Mouse (Mus musculus) adrenal gland, postnatal 25 days (tissue): ENCODE results near the gene Ank3. TPM values are rescaled to one million over a fixed set of nuclear protein-coding genes. Genes with fewer than 3 reads are reported as not detected.
"Not testable (repeated sequence)": the region's sequence is repeated elsewhere in the genome, so short reads cannot be mapped to it uniquely, and the experiment has no call there.

Source experiments
- DNase-seq: peaks from one replicate; pipeline ENCODE4 v3.0.0; 2021; ENCODE audit warnings: mixed read lengths
- long read RNA-seq: library from polyadenylated mRNA; stranded (forward); transcript quantifications from one replicate; pipeline ENCODE4 v2.0.0, GENCODE M21; 2021
- total RNA-seq: library from RNA; stranded (reverse); gene quantifications from 2 replicates; pipeline ENCODE4 v1.2.3, GENCODE M21; 2021

Ank3 gene
- total RNA-seq = 13.9 and 18.2 TPM in 2 replicates
- long read RNA-seq, partial matches to known transcripts = 2 of 3 reads
- long read RNA-seq, other reads (novel, unspliced or antisense) = 1 of 3 reads

DNA sequence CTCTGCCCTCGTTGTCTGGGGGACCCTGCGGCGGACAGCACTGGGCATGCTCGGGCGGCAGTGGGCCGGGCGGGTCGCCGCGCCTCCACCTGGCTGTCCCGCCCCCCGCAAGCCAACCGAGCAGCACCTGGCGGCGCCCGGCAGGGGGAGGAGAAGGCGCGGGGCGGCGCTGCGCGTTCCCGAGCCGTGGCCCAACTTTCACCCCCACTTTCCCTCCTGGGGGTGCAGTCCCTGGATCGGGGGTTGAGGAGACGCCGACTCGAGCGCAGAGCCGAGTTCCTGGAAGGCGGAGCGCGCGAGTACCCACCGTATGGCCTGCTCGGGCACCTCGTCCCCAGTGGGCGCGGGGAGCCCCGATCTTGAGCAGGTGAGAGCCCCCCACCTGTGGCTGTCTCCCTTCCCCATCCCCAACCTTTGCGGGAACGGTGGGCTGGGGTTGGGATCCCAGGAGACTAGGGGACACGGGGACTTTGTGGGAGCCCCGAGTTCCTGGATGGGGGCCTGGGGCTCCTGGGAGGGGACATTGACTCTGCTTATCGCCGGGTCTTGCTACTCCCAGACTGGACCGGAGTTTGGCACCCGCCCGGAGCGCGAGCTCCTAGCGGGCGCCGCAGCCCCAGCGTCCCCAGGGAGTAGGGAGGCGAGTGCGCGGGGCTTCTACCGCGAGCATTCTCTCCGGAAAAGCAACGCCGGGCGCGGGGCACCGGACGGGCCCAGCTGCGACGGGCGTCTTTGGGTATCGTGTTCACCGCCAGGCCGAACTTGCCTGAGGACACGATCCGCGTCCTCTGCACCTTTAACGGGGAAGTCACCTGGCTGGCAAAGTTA, at the start of gene Ank3:
Gene Ank3 (plus strand): TSS at position 11 of the 828 bp plus-strand sequence.
- peak; percentile 44 for DNase-seq

DNA sequence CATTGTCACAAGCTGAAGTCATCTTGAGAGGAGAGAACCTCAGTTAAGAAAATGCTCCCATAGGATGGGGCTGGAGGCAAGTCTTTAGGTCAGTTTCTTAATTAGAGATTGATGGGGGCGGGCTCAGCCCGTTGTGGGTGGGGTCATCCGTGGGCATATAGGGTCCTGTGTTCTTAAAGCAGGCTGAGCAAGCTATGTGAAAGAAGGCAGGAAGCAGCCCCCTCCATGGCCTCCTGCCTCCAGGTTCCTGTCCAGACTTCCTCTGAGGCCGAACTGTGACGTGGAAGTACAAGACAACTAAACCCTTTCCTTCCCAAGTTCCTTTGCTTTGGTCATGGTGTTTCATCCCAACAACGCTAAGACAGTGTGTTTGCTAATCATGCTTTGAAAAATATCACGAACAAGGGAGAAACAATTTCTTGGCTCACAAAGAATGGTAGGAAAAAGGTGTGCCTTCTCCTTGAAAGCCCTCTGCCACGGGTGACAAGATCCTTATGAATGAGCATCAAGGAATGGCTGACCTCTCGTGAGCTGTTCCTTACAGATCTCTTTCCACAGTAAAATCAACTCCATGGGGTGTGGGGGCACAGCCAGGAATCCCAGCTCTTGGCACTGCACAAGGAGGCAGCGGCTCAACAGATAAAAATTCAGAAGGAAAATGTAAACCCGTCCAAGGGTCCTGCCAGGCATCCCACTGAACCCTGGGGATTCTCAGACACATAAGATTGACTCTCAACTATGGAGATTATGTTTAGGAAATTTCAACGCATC, 47.3 kb upstream of the Ank3 start:
- DNase-seq = no peak

DNA sequence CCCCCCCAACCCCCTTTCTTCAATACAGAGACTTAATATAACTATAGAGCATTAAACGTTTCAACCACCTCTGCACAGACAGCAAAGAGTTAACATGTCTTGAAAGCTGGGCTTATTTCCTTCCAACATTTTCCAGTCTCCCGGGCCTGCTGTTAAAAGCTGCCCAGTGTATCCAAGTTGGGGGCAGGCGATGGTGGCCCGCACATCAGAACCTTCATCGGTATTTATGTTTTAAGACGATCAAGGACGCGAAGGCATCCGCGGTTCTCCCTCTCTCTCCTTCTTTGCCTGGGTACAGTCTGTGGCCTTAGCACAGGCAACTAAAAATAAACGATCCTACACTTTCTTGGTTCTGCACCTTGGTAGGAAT, 46.7 kb upstream of the Ank3 start:
- DNase-seq = no peak

DNA sequence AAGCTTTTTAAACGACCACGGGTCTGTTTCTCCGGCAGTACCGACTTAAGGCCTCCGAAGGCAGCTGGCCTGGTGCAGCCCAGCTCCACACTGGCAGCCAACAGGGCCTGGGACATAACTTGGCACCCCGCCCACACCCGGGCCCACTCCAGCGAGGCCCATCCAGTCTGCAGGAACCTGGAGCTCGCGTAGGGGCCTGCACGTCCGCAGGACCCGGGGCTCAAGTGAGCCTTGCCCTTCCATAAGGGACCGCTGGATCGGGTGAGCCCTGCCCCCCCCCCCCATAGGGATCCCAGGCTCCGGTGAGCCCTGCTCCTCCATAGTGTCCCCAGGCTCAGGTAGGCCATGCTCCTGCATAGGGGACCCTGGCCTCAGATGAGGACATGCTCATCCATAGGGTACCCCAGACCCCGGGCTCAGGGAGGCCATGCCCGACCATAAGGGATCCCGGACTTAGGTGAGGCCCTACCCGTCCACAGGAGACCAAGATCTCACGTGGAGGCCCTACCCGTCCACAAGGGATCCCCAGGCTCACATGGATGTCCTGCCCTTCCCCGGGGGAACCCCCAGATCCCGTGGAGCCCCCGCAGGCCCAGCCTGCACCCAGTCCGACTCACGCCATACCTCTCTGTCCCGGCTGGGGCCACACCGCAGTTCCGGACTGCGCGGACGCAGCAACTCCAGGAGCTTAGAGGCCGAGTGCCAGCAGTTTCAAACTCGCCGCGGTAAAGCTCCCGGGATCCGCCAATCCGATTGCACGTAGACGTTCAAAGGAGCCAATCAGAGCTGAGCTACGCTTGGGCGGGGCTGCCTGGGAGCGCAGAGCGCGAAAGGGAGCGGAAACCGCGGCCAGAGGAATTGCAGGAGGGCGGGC, 46.1 kb upstream of the Ank3 start, which contains the start of gene Cdk1:
Gene Cdk1 (minus strand): TSS at position 727 of the 874 bp plus-strand sequence.
- DNase-seq = peak; percentile 94

DNA sequence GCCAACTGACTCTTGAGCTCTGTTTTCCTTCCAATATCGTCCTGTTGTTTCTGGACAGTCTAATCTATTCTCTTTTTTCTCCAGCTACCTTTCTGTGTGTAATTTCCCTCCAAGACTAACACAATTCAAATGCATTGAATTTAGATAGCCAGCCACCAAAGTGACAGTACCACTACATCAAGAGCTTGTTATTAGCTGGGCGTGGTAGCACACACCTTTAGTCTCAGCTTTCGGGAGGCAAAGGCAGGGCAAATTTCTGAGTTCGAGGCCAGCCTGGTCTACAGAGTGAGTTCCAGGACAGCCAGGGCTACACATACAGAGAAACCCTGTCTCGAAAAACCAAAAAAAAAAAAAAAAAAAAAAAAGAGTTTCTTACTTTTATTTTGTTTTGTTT, 45.5 kb upstream of the Ank3 start:
- DNase-seq = not testable (repeated sequence)

DNA sequence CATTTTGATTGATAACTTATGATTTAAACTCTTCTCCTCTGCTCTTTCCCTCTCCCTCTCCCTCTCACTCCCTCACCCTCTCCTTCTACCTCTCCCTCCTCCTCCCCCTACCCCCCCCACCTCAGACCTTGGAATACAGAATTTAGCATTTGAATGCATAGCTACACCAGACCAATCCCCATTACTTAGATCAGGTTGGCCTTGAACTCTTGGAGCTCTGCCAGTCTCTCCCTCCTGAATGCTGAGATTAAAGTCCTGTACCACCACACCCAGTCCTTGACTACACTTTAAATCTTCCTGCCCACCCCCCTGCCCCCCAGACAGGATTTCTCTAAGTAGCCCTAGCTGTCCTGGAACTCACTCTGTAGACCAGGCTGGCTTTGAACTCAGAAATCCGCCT, 38.9 kb upstream of the Ank3 start:
- no peak for DNase-seq

GRCm38 (mm10) chr10:69366208-69366607, 32.4 kb upstream of the Ank3 start:
- DNase-seq = no peak

GRCm38 (mm10) chr10:69366877-69367387, 31.6 kb upstream of the Ank3 start:
- DNase-seq = no peak

DNA sequence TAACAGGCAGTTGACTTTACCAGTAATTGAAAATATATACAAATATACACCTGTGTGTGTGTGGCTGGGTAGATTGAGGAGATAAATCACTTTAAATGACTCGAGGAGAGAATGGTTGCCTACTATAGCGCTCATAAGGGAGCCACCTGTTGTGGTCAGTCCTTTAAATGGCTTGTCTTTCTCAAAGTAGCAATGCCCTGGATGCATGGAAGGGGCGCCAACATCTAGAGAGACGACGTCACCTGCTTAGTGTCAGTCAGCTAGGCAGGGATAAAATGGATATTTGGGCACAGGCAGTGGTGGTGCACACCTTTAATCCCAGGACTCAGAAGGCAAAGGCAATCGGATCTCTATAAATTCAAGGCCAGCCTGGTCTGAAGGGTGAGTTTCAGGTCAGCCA, 29.3 kb upstream of the Ank3 start:
- no peak for DNase-seq

DNA sequence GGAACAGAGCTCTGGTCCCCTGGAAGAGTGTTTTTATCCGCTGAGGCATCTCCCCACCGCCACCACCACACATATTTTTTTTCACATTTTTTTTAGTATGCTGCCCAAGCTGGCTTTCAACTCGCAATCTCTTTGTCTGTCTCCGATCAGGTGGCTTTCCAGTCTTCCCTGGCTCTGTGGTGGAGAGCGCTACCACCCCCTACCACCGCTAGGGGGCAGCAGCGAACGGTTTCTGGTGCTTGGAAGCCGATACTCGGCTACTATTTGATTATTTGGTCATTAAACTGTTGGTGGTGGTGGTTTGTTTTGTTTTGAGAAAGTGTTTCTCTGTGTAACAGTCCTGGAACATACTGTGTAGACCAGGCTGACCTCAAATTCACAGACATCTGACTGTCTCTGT, 27.1 kb upstream of the Ank3 start:
- peak; percentile 45 for DNase-seq

GRCm38 (mm10) chr10:69372061-69372460, 26.5 kb upstream of the Ank3 start:
- no peak for DNase-seq

DNA sequence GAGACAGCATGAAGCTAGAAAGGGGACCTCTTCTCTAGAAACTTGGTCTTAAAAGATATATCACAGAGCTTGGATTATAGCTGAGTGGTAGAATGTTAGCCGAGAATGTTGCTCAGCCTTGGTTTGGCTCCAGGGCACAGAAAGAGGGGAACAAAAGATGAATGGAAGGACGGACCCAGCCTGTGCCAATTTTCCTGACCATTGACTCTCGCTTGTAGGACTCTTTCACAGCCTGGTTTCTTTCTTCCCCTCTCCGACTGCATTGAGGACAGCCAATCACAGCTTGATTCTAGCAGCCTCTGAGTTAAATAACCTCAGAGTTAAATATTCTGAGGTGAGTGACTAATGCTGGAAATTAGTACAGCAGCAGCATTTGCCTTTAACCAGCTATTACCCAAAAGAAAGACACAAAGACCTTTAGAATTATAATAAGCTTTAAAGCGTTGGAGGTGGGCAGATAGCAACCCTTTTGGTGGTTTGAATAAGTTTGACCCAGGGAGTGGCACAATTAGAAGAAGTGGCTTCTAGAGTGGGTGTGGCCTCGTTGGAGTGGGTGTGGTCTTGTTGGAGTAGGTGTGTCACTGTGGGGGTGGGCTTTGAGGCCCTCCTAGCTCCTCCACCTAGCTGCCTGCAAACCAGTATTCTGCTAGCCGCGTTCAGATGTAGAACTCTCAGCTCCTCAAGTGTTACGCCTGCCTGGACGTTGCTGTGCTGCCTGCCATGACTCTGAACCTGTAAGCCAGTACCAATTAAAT, 24.6 kb upstream of the Ank3 start:
- no peak for DNase-seq

GRCm38 (mm10) chr10:69375154-69375553, 23.4 kb upstream of the Ank3 start:
- no peak for DNase-seq

- DNase-seq = no peak
These were observed 15.4 kb upstream of the Ank3 start for GRCm38 (mm10) chr10:69383186-69383585.

DNA sequence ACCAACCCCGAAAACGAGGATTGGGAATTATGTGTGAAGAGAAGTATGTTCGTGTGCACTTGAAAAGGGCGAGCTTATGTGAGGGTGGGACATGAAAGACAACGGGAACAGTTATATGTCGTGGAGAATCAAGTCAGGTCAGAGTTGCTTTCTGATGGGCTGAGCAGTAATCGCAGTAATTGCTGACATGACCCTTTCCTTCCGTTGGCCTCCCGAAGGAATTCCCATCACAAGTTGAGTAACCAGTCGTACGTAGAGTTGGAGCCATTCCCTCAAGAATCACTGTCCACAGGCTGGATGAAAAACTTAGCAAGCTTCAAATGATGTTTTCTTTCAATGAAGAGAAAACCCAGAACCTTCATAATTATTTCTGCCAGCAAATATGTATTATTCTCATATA, 13.9 kb upstream of the Ank3 start:
- DNase-seq = no peak

- no peak for DNase-seq
These were observed 13.4 kb upstream of the Ank3 start for GRCm38 (mm10) chr10:69385136-69385535.

GRCm38 (mm10) chr10:69386767-69387166, 11.8 kb upstream of the Ank3 start:
- no peak for DNase-seq

DNA sequence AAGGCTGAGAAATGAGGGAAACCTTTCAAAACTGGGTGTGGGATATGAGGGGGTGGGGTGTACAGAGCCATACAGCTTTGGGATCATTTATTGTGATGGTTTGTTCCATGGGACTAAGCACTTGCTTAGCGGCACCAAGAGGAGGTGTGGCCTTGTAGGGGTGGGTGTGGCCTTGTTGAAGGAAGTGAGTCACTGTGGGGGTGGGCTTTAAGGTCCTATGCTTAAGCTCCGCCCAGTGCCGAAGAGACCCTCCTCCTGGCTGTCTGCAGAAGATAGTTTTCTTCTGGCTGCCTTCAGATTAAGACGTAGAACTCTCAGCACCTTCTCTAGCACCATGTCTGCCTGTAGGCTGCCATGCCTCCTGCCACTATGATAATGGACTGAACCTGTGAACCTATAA, 9.1 kb upstream of the Ank3 start:
- no peak for DNase-seq

DNA sequence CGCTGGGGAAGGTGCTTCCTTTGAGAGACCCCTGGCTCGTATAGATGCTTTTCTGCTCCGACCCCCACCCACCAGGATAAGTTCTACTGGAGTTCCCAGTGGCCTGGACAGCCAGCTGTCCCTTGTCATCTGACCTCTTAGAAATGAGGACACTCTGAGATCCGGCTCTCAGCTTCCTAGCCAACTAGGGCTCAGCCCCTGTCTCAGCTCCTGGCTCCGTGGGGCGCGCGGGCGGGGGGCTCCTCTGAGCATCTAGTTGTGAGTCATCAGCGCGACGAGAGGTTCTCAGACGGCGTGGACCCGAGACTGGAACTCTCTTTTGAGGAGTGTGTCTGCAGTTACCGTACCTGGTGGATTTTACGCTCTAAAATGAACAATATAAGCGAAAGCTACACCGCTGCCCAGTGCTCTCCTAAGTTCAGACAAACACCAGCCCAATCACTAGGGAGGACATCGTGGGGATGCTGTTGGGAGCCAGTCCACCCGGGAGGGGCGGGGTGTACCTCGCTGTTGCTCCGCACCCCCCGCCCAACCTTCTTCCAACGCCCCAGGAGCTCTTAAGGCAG, 293 bp upstream of the Ank3 start:
- DNase-seq = no peak

GRCm38 (mm10) chr10:69399814-69400385, 1.3 kb downstream of the Ank3 start:
- no peak for DNase-seq

GRCm38 (mm10) chr10:69405431-69405830, 6.9 kb downstream of the Ank3 start:
- no peak for DNase-seq
